Mouse (Mus musculus): Measurements from ENCODE around the gene Fat1. TPM values are rescaled to one million over a fixed set of nuclear protein-coding genes. Genes with fewer than 3 reads are reported as not detected.

Gene Fat1
- polyA plus RNA-seq, 1 experiment from 2014 or later: 30.4 TPM

GRCm38 (mm10) chr8:44993376-44993775 lies 58.1 kb downstream of the Fat1 start:
- no peaks in the 10 kb centered on the region for H3K9me3 ChIP-seq
- no peak overlapping the region for H3K4me2 ChIP-seq
- no peak overlapping the region for H3K9ac ChIP-seq
- WGBS: 69% methylated on average over 4 of the region's 4 CpGs
- H3K27ac ChIP-seq: no peak overlapping the region
- no peak overlapping the region for H3K4me3 ChIP-seq
- H3K4me1 ChIP-seq: peaks cover 22% of the 10 kb centered on the region
- H3K36me3 ChIP-seq: peaks cover 8% of the 10 kb centered on the region; the same call in 1 of the 2 replicates
- H3K27me3 ChIP-seq: no peaks in the 10 kb centered on the region
- ATAC-seq (ENCODE audit: insufficient number of reproducible peaks, low FRiP score, low TSS enrichment, low read depth): no peak

GRCm38 (mm10) chr8:44996493-44996892 lies 61.2 kb downstream of the Fat1 start:
- Histone ChIP-seq H3K4me3 (no peak overlapping the region), H3K4me2 (no peak overlapping the region), H3K27me3 (no peaks in the 10 kb centered on the region), H3K9me3 (no peaks in the 10 kb centered on the region), H3K9ac (no peak overlapping the region), H3K36me3 (no peaks in the 10 kb centered on the region; the same call in 1 of the 2 replicates), H3K27ac (0 out of 2 replicates have a peak overlapping the region, but pooled peaks have one; percentile 7), H3K4me1 (peaks cover 37% of the 10 kb centered on the region)
- 41% methylated on average over 3 of the region's 3 CpGs for WGBS
- ATAC-seq (ENCODE audit: insufficient number of reproducible peaks, low FRiP score, low TSS enrichment, low read depth): peak; percentile 36; the same call in 1 of the 2 replicates

GRCm38 (mm10) chr8:44997321-44997720 lies 62.1 kb downstream of the Fat1 start:
- Histone ChIP-seq H3K4me3 (no peak overlapping the region), H3K27me3 (no peaks in the 10 kb centered on the region), H3K36me3 (no peaks in the 10 kb centered on the region; the same call in 1 of the 2 replicates), H3K9me3 (no peaks in the 10 kb centered on the region), H3K9ac (no peak overlapping the region), H3K4me1 (peaks cover 36% of the 10 kb centered on the region), H3K4me2 (no peak overlapping the region), H3K27ac (no peak overlapping the region)
- WGBS: 48% methylated on average over 3 of the region's 3 CpGs
- no peak for ATAC-seq (ENCODE audit: insufficient number of reproducible peaks, low FRiP score, low TSS enrichment, low read depth)

- no peaks in the 10 kb centered on the region for H3K9me3 ChIP-seq
- no peak overlapping the region for H3K4me3 ChIP-seq
- no peaks in the 10 kb centered on the region for H3K27me3 ChIP-seq
- H3K4me2 ChIP-seq: no peak overlapping the region
- peaks cover 35% of the 10 kb centered on the region for H3K4me1 ChIP-seq
- WGBS: 35% methylated on average over 6 of the region's 6 CpGs
- no peak overlapping the region for H3K27ac ChIP-seq
- no peaks in the 10 kb centered on the region; the same call in 1 of the 2 replicates for H3K36me3 ChIP-seq
- ATAC-seq (ENCODE audit: insufficient number of reproducible peaks, low FRiP score, low TSS enrichment, low read depth): no peak
- no peak overlapping the region for H3K9ac ChIP-seq
Observed at GRCm38 (mm10) chr8:44997829-44998228, 62.6 kb downstream of the Fat1 start.

GRCm38 (mm10) chr8:44998275-44998674 lies 63.0 kb downstream of the Fat1 start:
- no peaks in the 10 kb centered on the region; the same call in 1 of the 2 replicates for H3K36me3 ChIP-seq
- H3K9me3 ChIP-seq: no peaks in the 10 kb centered on the region
- H3K4me1 ChIP-seq: peaks cover 36% of the 10 kb centered on the region
- 40% methylated on average over 9 of the region's 9 CpGs for WGBS
- H3K4me2 ChIP-seq: peak overlapping the region; percentile 7; the same call in 1 of the 2 replicates
- no peak overlapping the region for H3K4me3 ChIP-seq
- no peak overlapping the region for H3K9ac ChIP-seq
- no peaks in the 10 kb centered on the region for H3K27me3 ChIP-seq
- H3K27ac ChIP-seq: peak overlapping the region; percentile 60; the same call in 1 of the 2 replicates
- ATAC-seq (ENCODE audit: insufficient number of reproducible peaks, low FRiP score, low TSS enrichment, low read depth): no peak

- Histone ChIP-seq H3K9me3 (no peaks in the 10 kb centered on the region), H3K4me3 (no peak overlapping the region), H3K27me3 (no peaks in the 10 kb centered on the region), H3K4me2 (peak overlapping the region; percentile 7; the same call in 1 of the 2 replicates), H3K4me1 (peaks cover 33% of the 10 kb centered on the region), H3K27ac (peak overlapping the region; percentile 60), H3K9ac (no peak overlapping the region), H3K36me3 (no peaks in the 10 kb centered on the region; the same call in 1 of the 2 replicates)
- WGBS: 35% methylated on average over 11 of the region's 11 CpGs
- ATAC-seq (ENCODE audit: insufficient number of reproducible peaks, low FRiP score, low TSS enrichment, low read depth): peak; percentile 78
Observed at GRCm38 (mm10) chr8:44998681-44999277, 63.5 kb downstream of the Fat1 start.

GRCm38 (mm10) chr8:45001577-45002197 lies 66.4 kb downstream of the Fat1 start:
- Histone ChIP-seq H3K4me3 (no peak overlapping the region), H3K27me3 (no peaks in the 10 kb centered on the region), H3K9me3 (no peaks in the 10 kb centered on the region), H3K4me1 (peaks cover 33% of the 10 kb centered on the region), H3K9ac (no peak overlapping the region), H3K27ac (0 out of 2 replicates have a peak overlapping the region, but pooled peaks have one; percentile 22), H3K36me3 (no peaks in the 10 kb centered on the region; the same call in 1 of the 2 replicates), H3K4me2 (no peak overlapping the region)
- WGBS: 47% methylated on average over 8 of the region's 8 CpGs
- no peak; the same call in 1 of the 2 replicates for ATAC-seq (ENCODE audit: insufficient number of reproducible peaks, low FRiP score, low TSS enrichment, low read depth)

GRCm38 (mm10) chr8:45002686-45003085 lies 67.4 kb downstream of the Fat1 start:
- no peaks in the 10 kb centered on the region for H3K27me3 ChIP-seq
- WGBS: 67% methylated on average over 4 of the region's 4 CpGs
- H3K4me1 ChIP-seq: peaks cover 29% of the 10 kb centered on the region
- no peak for ATAC-seq (ENCODE audit: insufficient number of reproducible peaks, low FRiP score, low TSS enrichment, low read depth)
- no peak overlapping the region for H3K4me3 ChIP-seq
- H3K36me3 ChIP-seq: no peaks in the 10 kb centered on the region; the same call in 1 of the 2 replicates
- no peaks in the 10 kb centered on the region for H3K9me3 ChIP-seq
- no peak overlapping the region for H3K9ac ChIP-seq
- H3K4me2 ChIP-seq: no peak overlapping the region
- H3K27ac ChIP-seq: no peak overlapping the region

GRCm38 (mm10) chr8:45004021-45004420 lies 68.8 kb downstream of the Fat1 start:
- no peak overlapping the region for H3K9ac ChIP-seq
- no peaks in the 10 kb centered on the region for H3K27me3 ChIP-seq
- H3K4me3 ChIP-seq: no peak overlapping the region
- peaks cover 19% of the 10 kb centered on the region for H3K4me1 ChIP-seq
- H3K27ac ChIP-seq: no peak overlapping the region
- WGBS: 67% methylated on average over 3 of the region's 3 CpGs
- no peak overlapping the region for H3K4me2 ChIP-seq
- peaks cover 12% of the 10 kb centered on the region for H3K36me3 ChIP-seq
- no peak for ATAC-seq (ENCODE audit: insufficient number of reproducible peaks, low FRiP score, low TSS enrichment, low read depth)
- no peaks in the 10 kb centered on the region for H3K9me3 ChIP-seq

- Histone ChIP-seq H3K9ac (no peak overlapping the region), H3K4me1 (peaks cover 6% of the 10 kb centered on the region; the same call in 1 of the 2 replicates), H3K4me2 (no peak overlapping the region), H3K27ac (no peak overlapping the region), H3K4me3 (no peak overlapping the region), H3K36me3 (peaks cover 63% of the 10 kb centered on the region), H3K9me3 (no peaks in the 10 kb centered on the region), H3K27me3 (no peaks in the 10 kb centered on the region)
- 38% methylated on average over 4 of the region's 4 CpGs for WGBS
- no peak for ATAC-seq (ENCODE audit: insufficient number of reproducible peaks, low FRiP score, low TSS enrichment, low read depth)
Observed at GRCm38 (mm10) chr8:45010685-45011084, 75.4 kb downstream of the Fat1 start.

- Histone ChIP-seq H3K4me1 (peaks cover 8% of the 10 kb centered on the region; the same call in 1 of the 2 replicates), H3K9me3 (no peaks in the 10 kb centered on the region), H3K27ac (no peak overlapping the region), H3K27me3 (no peaks in the 10 kb centered on the region), H3K36me3 (peaks cover 66% of the 10 kb centered on the region), H3K4me2 (no peak overlapping the region), H3K4me3 (no peak overlapping the region), H3K9ac (no peak overlapping the region)
- WGBS: 86% methylated on average over 12 of the region's 12 CpGs
- ATAC-seq (ENCODE audit: insufficient number of reproducible peaks, low FRiP score, low TSS enrichment, low read depth): no peak
Observed at GRCm38 (mm10) chr8:45011774-45012173, 76.5 kb downstream of the Fat1 start.

GRCm38 (mm10) chr8:45013852-45014251 lies 78.6 kb downstream of the Fat1 start:
- peaks cover 70% of the 10 kb centered on the region for H3K36me3 ChIP-seq

More at GRCm38 (mm10) chr8:45013852-45014251, 78.6 kb downstream of the Fat1 start:
- peaks cover 8% of the 10 kb centered on the region; the same call in 1 of the 2 replicates for H3K4me1 ChIP-seq
- no peak overlapping the region for H3K27ac ChIP-seq
- WGBS: 87% methylated on average over 8 of the region's 8 CpGs
- no peak overlapping the region for H3K4me2 ChIP-seq
- no peaks in the 10 kb centered on the region for H3K27me3 ChIP-seq
- no peak overlapping the region for H3K9ac ChIP-seq
- H3K9me3 ChIP-seq: no peaks in the 10 kb centered on the region
- H3K4me3 ChIP-seq: no peak overlapping the region
- no peak for ATAC-seq (ENCODE audit: insufficient number of reproducible peaks, low FRiP score, low TSS enrichment, low read depth)

Measured in limb, embryonic 15.5 days (tissue).